Mouse (Mus musculus): Measurements from ENCODE around the gene Gdpd1. TPM values are rescaled to one million over a fixed set of nuclear protein-coding genes. Genes with fewer than 3 reads are reported as not detected.
A peak's percentile ranks its signal among the peaks of the same experiment; 100 is the strongest.

The Gdpd1 gene
- polyA plus RNA-seq, 1 experiment from 2014 or later, result 24.9 TPM

MicroRNAs encoded within 50 kb of the gene (microRNA counts, 519-probe panel; counts per million panel counts)
- microRNA mmu-miR-301a, result 3,395 counts per million, percentile 89 among the panel's probes with 10 or more counts

Small RNAs within 50 kb of the gene (microRNA-seq; reads per million reads assigned to microRNA genes)
- gene Mir301, result 1,013 reads per million, percentile 75 among the genes with 10 or more reads in this experiment

Other genes starting within 250 kb of the Gdpd1 start
- 9.0 and 9.4 TPM in 2 replicates for gene Ypel2, start 80.4 kb downstream of the Gdpd1 start, polyA plus RNA-seq (2015; fragmentation: Nextera tagmentation; extraction: Ambion mirVana)
- 18.4 and 19.1 TPM in 2 replicates for gene Smg8, start 12.7 kb upstream of the Gdpd1 start, polyA plus RNA-seq (2015; fragmentation: Nextera tagmentation; extraction: Ambion mirVana)
- 11.8 and 12.6 TPM in 2 replicates for gene Prr11, start 34.6 kb upstream of the Gdpd1 start, polyA plus RNA-seq (2015; fragmentation: Nextera tagmentation; extraction: Ambion mirVana)
- gene Ska2, start 35.2 kb upstream of the Gdpd1 start, polyA plus RNA-seq (2015; fragmentation: Nextera tagmentation; extraction: Ambion mirVana), result 64.5 and 66.7 TPM in 2 replicates
- gene Trim37, start 53.0 kb upstream of the Gdpd1 start, polyA plus RNA-seq (2015; fragmentation: Nextera tagmentation; extraction: Ambion mirVana), result 28.0 and 30.6 TPM in 2 replicates